Mouse (Mus musculus) cerebellum, postnatal 25 days (tissue): Measurements from ENCODE around the gene Daam1.

Experiments
- DNase-seq, 2 experiments: peaks; one replicate each; pipeline ENCODE4 v3.0.0; 2021; ENCODE audit warnings: mixed read lengths in 2 of 2

Daam1 gene

GRCm38 (mm10) chr12:71941290-71941689 is 110.4 kb downstream of the Daam1 start:
- no peak for DNase-seq

GRCm38 (mm10) chr12:71943112-71943511 is 112.2 kb downstream of the Daam1 start:
- DNase-seq = no peak

- DNase-seq = no peak
Observed at GRCm38 (mm10) chr12:71943646-71944045, 112.8 kb downstream of the Daam1 start.

- no peak for DNase-seq
Observed at GRCm38 (mm10) chr12:71945844-71946243, 115.0 kb downstream of the Daam1 start.

GRCm38 (mm10) chr12:71946448-71946847 is 115.6 kb downstream of the Daam1 start:
- peak in 1 of 2 experiments; percentile 26 for DNase-seq

- no peak for DNase-seq
Observed at GRCm38 (mm10) chr12:71948972-71949371, 118.1 kb downstream of the Daam1 start.

GRCm38 (mm10) chr12:71949606-71950005 is 118.7 kb downstream of the Daam1 start:
- DNase-seq = no peak

- no peak for DNase-seq
Observed at GRCm38 (mm10) chr12:71950095-71950877, 119.4 kb downstream of the Daam1 start.

GRCm38 (mm10) chr12:71954180-71954935 is 123.5 kb downstream of the Daam1 start:
- no peak for DNase-seq

- no peak for DNase-seq
Observed at GRCm38 (mm10) chr12:71956980-71957379, 126.1 kb downstream of the Daam1 start.

- DNase-seq = no peak
Observed at GRCm38 (mm10) chr12:71957496-71957895, 126.6 kb downstream of the Daam1 start.

- no peak for DNase-seq
Observed at GRCm38 (mm10) chr12:71959351-71959991, 128.6 kb downstream of the Daam1 start.

GRCm38 (mm10) chr12:71961671-71962070 is 130.8 kb downstream of the Daam1 start:
- DNase-seq = no peak

GRCm38 (mm10) chr12:71962616-71963015 is 131.7 kb downstream of the Daam1 start:
- DNase-seq = no peak

- no peak for DNase-seq
Observed at GRCm38 (mm10) chr12:71968592-71968991, 137.7 kb downstream of the Daam1 start.

GRCm38 (mm10) chr12:71969022-71969421 is 138.1 kb downstream of the Daam1 start:
- DNase-seq = no peak

- no peak for DNase-seq
Observed at GRCm38 (mm10) chr12:71969439-71969838, 138.6 kb downstream of the Daam1 start.

- DNase-seq = no peak
Observed at GRCm38 (mm10) chr12:71969941-71970629, 139.2 kb downstream of the Daam1 start.

GRCm38 (mm10) chr12:71970791-71971654 is 140.1 kb downstream of the Daam1 start:
- no peak for DNase-seq

GRCm38 (mm10) chr12:71972126-71972525 is 141.2 kb downstream of the Daam1 start:
- no peak for DNase-seq

GRCm38 (mm10) chr12:71972619-71973266 is 141.9 kb downstream of the Daam1 start:
- DNase-seq = no peak
